Mouse (Mus musculus): ENCODE results near the gene Pigf. TPM values are rescaled to one million over a fixed set of nuclear protein-coding genes. Genes with fewer than 3 reads are reported as not detected.
A peak's percentile ranks its signal among the peaks of the same experiment; 100 is the strongest.

Gene Pigf
- polyA plus RNA-seq, 1 experiment from 2014 or later, result 13.2 TPM

GRCm38 (mm10) chr17:87011301-87012019 is 13.7 kb downstream of the Pigf start:
- H3K4me3 ChIP-seq (ENCODE audit: low read depth, low read length), result no peak overlapping the region
- 72% methylated on average over 13 of the region's 13 CpGs for WGBS (ENCODE audit: insufficient replicate concordance)
- H3K36me3 ChIP-seq (replicated peaks; ENCODE audit: insufficient read depth, low read length), result peaks cover 3% of the 10 kb centered on the region; the same call in 1 of the 2 replicates
- H3K27ac ChIP-seq (ENCODE audit: low read depth), result no peak overlapping the region
- DNase-seq, result no peak
- no peak for TF ChIP-seq EP300 (IDR thresholded peaks at IDR 0.05; ENCODE audit: low read depth)
- H3K4me2 ChIP-seq (ENCODE audit: low read depth, low read length), result no peak overlapping the region
- no peak overlapping the region for H3K9ac ChIP-seq (replicated peaks)
- H3K27me3 ChIP-seq (ENCODE audit: insufficient read depth, low read length), result no peaks in the 10 kb centered on the region
- ATAC-seq, result no peak
- H3K9me3 ChIP-seq (ENCODE audit: low read length), result no peaks in the 10 kb centered on the region
- H3K4me1 ChIP-seq (ENCODE audit: insufficient read depth), result no peaks in the 10 kb centered on the region

GRCm38 (mm10) chr17:87008950-87009349 is 16.3 kb downstream of the Pigf start:
- Histone ChIP-seq H3K36me3 (replicated peaks; ENCODE audit: insufficient read depth, low read length) (peaks cover 3% of the 10 kb centered on the region; the same call in 1 of the 2 replicates), H3K4me2 (ENCODE audit: low read depth, low read length) (no peak overlapping the region), H3K27me3 (ENCODE audit: insufficient read depth, low read length) (no peaks in the 10 kb centered on the region), H3K9me3 (ENCODE audit: low read length) (no peaks in the 10 kb centered on the region), H3K4me3 (ENCODE audit: low read depth, low read length) (no peak overlapping the region), H3K27ac (ENCODE audit: low read depth) (no peak overlapping the region), H3K4me1 (ENCODE audit: insufficient read depth) (no peaks in the 10 kb centered on the region), H3K9ac (replicated peaks) (no peak overlapping the region)
- 85% methylated on average over 3 of the region's 3 CpGs for WGBS (ENCODE audit: insufficient replicate concordance)
- no peak for TF ChIP-seq EP300 (IDR thresholded peaks at IDR 0.05; ENCODE audit: low read depth)
- TF ChIP-seq CTCF (IDR thresholded peaks at IDR 0.05; ENCODE audit: low read depth), result peak; percentile 25; the same call in 1 of the 2 replicates
- no peak for ATAC-seq
- DNase-seq, result no peak

- Histone ChIP-seq H3K9me3 (ENCODE audit: low read length) (no peaks in the 10 kb centered on the region), H3K36me3 (replicated peaks; ENCODE audit: insufficient read depth, low read length) (peaks cover 8% of the 10 kb centered on the region), H3K9ac (replicated peaks) (no peak overlapping the region), H3K4me1 (ENCODE audit: insufficient read depth) (no peaks in the 10 kb centered on the region), H3K27me3 (ENCODE audit: insufficient read depth, low read length) (no peaks in the 10 kb centered on the region), H3K27ac (ENCODE audit: low read depth) (no peak overlapping the region), H3K4me3 (ENCODE audit: low read depth, low read length) (no peak overlapping the region), H3K4me2 (ENCODE audit: low read depth, low read length) (no peak overlapping the region)
- no peak for DNase-seq
- WGBS (ENCODE audit: insufficient replicate concordance), result 86% methylated on average over 6 of the region's 6 CpGs
- no peak for TF ChIP-seq CTCF (IDR thresholded peaks at IDR 0.05; ENCODE audit: low read depth)
- TF ChIP-seq EP300 (IDR thresholded peaks at IDR 0.05; ENCODE audit: low read depth), result no peak
- ATAC-seq, result no peak
These were observed 27.9 kb downstream of the Pigf start for GRCm38 (mm10) chr17:86997323-86997722.

GRCm38 (mm10) chr17:86991306-86991705 is 33.9 kb downstream of the Pigf start:
- no peak for ATAC-seq
- 85% methylated on average over 8 of the region's 8 CpGs for WGBS (ENCODE audit: insufficient replicate concordance)

GRCm38 (mm10) chr17:86988601-86989184 is 36.5 kb downstream of the Pigf start:
- no peak for DNase-seq
- no peak overlapping the region for H3K27ac ChIP-seq (ENCODE audit: low read depth)
- H3K9ac ChIP-seq (replicated peaks), result no peak overlapping the region
- no peaks in the 10 kb centered on the region for H3K9me3 ChIP-seq (ENCODE audit: low read length)
- ATAC-seq, result 0 out of 2 replicates have a peak, but pooled peaks have one; percentile 25
- H3K36me3 ChIP-seq (replicated peaks; ENCODE audit: insufficient read depth, low read length), result no peaks in the 10 kb centered on the region
- H3K27me3 ChIP-seq (ENCODE audit: insufficient read depth, low read length), result no peaks in the 10 kb centered on the region
- TF ChIP-seq CTCF (IDR thresholded peaks at IDR 0.05; ENCODE audit: low read depth) (no peak), EP300 (IDR thresholded peaks at IDR 0.05; ENCODE audit: low read depth) (no peak)
- H3K4me1 ChIP-seq (ENCODE audit: insufficient read depth), result no peaks in the 10 kb centered on the region
- no peak overlapping the region for H3K4me2 ChIP-seq (ENCODE audit: low read depth, low read length)
- 64% methylated on average over 6 of the region's 6 CpGs for whole genome bisulfite sequencing (ENCODE audit: insufficient replicate concordance)
- no peak overlapping the region for H3K4me3 ChIP-seq (ENCODE audit: low read depth, low read length)

More at GRCm38 (mm10) chr17:86991306-86991705, 33.9 kb downstream of the Pigf start:
- no peaks in the 10 kb centered on the region for H3K4me1 ChIP-seq (ENCODE audit: insufficient read depth)
- no peaks in the 10 kb centered on the region for H3K36me3 ChIP-seq (replicated peaks; ENCODE audit: insufficient read depth, low read length)
- no peak overlapping the region for H3K9ac ChIP-seq (replicated peaks)
- TF ChIP-seq CTCF (IDR thresholded peaks at IDR 0.05; ENCODE audit: low read depth) (no peak), EP300 (IDR thresholded peaks at IDR 0.05; ENCODE audit: low read depth) (no peak)
- H3K27me3 ChIP-seq (ENCODE audit: insufficient read depth, low read length), result no peaks in the 10 kb centered on the region
- DNase-seq, result no peak
- H3K4me2 ChIP-seq (ENCODE audit: low read depth, low read length), result no peak overlapping the region
- no peaks in the 10 kb centered on the region for H3K9me3 ChIP-seq (ENCODE audit: low read length)
- no peak overlapping the region for H3K27ac ChIP-seq (ENCODE audit: low read depth)
- H3K4me3 ChIP-seq (ENCODE audit: low read depth, low read length), result no peak overlapping the region

GRCm38 (mm10) chr17:86988161-86988560 is 37.0 kb downstream of the Pigf start:
- Histone ChIP-seq H3K4me3 (ENCODE audit: low read depth, low read length) (no peak overlapping the region), H3K4me1 (ENCODE audit: insufficient read depth) (no peaks in the 10 kb centered on the region), H3K27ac (ENCODE audit: low read depth) (no peak overlapping the region), H3K4me2 (ENCODE audit: low read depth, low read length) (no peak overlapping the region), H3K9me3 (ENCODE audit: low read length) (no peaks in the 10 kb centered on the region), H3K36me3 (replicated peaks; ENCODE audit: insufficient read depth, low read length) (no peaks in the 10 kb centered on the region), H3K27me3 (ENCODE audit: insufficient read depth, low read length) (no peaks in the 10 kb centered on the region), H3K9ac (replicated peaks) (no peak overlapping the region)
- ATAC-seq (no peak), DNase-seq (no peak)
- WGBS (ENCODE audit: insufficient replicate concordance), result 73% methylated on average over 5 of the region's 5 CpGs
- TF ChIP-seq EP300 (IDR thresholded peaks at IDR 0.05; ENCODE audit: low read depth) (no peak), CTCF (IDR thresholded peaks at IDR 0.05; ENCODE audit: low read depth) (0 out of 2 replicates have a peak, but pooled peaks have one; percentile 13)
